Mouse (Mus musculus) lung, postnatal 0 days (tissue): Measurements from ENCODE around the gene Nexn.

Source experiments
- CTCF ChIP-seq: IDR thresholded peaks from 2 replicates; pipeline ENCODE4 v1.5.1; 2016; ENCODE audit warnings: antibody characterized with exemption, mild to moderate bottlenecking
- EP300 ChIP-seq: IDR thresholded peaks from 2 replicates; pipeline ENCODE4 v1.6.1; 2016; ENCODE audit warnings: antibody characterized with exemption, mild to moderate bottlenecking, control low read depth

- no peak for TF ChIP-seq CTCF
- TF ChIP-seq EP300, result no peak
Measured at GRCm38 (mm10) chr3:152225906-152226305, 40.2 kb downstream of the Nexn start.
